Mouse (Mus musculus) hindbrain, embryonic 15.5 days (tissue): ENCODE results near the gene Atp8a2. TPM values are rescaled to one million over a fixed set of nuclear protein-coding genes. Genes with fewer than 3 reads are reported as not detected.

Experiments used
- microRNA counts: library from miRNA; unstranded; fragments of <30 nt; microRNA quantifications from one replicate; lab custom pipeline; 2016
- microRNA-seq: library from miRNA; unstranded; fragments of <30 nt; microRNA quantifications from one replicate; pipeline ENCODE4, GENCODE M21; 2016
- polyA plus RNA-seq: library from polyadenylated mRNA; unstranded; fragments of >200 nt; fragmentation: Nextera tagmentation; extraction: Ambion mirVana; gene quantifications from 2 replicates; pipeline ENCODE4 v1.2.1, GENCODE M21; 2015

Gene Atp8a2
- polyA plus RNA-seq, 1 experiment from 2014 or later, result 42.8 TPM

MicroRNAs within 50 kb of the gene (microRNA counts, 519-probe panel; counts per million panel counts)
- not detected for microRNA mmu-miR-719 (lab: Ali Mortazavi, UCI)

Small RNAs within 50 kb of the gene (microRNA-seq; reads per million reads assigned to microRNA genes)
- not detected for gene Mir719

Other genes with a start within 250 kb of the Atp8a2 start
- 0.08 TPM in 2 replicates for gene Nupl1, start 54.3 kb upstream of the Atp8a2 start, polyA plus RNA-seq
- gene Gm49336, start 54.3 kb upstream of the Atp8a2 start, polyA plus RNA-seq, result 44.7 and 47.3 TPM in 2 replicates
- gene Mtmr6, start 68.0 kb upstream of the Atp8a2 start, polyA plus RNA-seq, result 57.0 and 57.3 TPM in 2 replicates
- gene Amer2, start 176.1 kb upstream of the Atp8a2 start, polyA plus RNA-seq, result 29.9 and 33.9 TPM in 2 replicates